In genomic region chr2:34178653-34179052, GRCm38 (mm10) we compare ENCODE assay signal across 15 mouse cellular contexts.
"Had no signal": no experiment of that assay in that cellular context is flagged by ENCODE, and none has a peak within 500 bp of the region (broad histone marks: within the 10 kb centered on the region; RNA-seq: fewer than 3 reads in every experiment).

No protein-coding gene starts in this region.

- H3K36me3 ChIP-seq: liver, embryonic 15.5 days; neural tube, embryonic 15.5 days had no signal

- H3K27ac ChIP-seq: layer of hippocampus, adult 2 months; limb, embryonic 10.5 days; liver, embryonic 15.5 days; neural tube, embryonic 15.5 days had no signal

- DNase-seq: kidney, adult 18-20 months; kidney, postnatal 10 days; kidney, postnatal 4 days; lung, adult 2 months; lung, postnatal 36 days; right cerebral cortex, postnatal 4 days; spleen, adult 18-20 months; thymus, adult 18-20 months; thymus, postnatal 14 days had no signal

- H3K9me3 ChIP-seq: limb, embryonic 10.5 days; liver, embryonic 15.5 days; neural tube, embryonic 15.5 days had no signal

- ATAC-seq: lung, postnatal 0 days had no signal

- H3K4me2 ChIP-seq: liver, embryonic 11.5 days; liver, embryonic 15.5 days; neural tube, embryonic 15.5 days had no signal

- H3K9ac ChIP-seq: liver, embryonic 15.5 days; neural tube, embryonic 15.5 days had no signal

- H3K4me3 ChIP-seq: layer of hippocampus, adult 2 months; limb, embryonic 10.5 days; liver, embryonic 15.5 days; neural tube, embryonic 15.5 days had no signal

- H3K27me3 ChIP-seq: liver, embryonic 15.5 days; neural tube, embryonic 15.5 days had no signal

- H3K4me1 ChIP-seq: liver, embryonic 15.5 days had no signal
